Mouse (Mus musculus): ENCODE results near the gene Zfp111.
A peak's percentile ranks its signal among the peaks of the same experiment; 100 is the strongest.

Gene Zfp111

DNA sequence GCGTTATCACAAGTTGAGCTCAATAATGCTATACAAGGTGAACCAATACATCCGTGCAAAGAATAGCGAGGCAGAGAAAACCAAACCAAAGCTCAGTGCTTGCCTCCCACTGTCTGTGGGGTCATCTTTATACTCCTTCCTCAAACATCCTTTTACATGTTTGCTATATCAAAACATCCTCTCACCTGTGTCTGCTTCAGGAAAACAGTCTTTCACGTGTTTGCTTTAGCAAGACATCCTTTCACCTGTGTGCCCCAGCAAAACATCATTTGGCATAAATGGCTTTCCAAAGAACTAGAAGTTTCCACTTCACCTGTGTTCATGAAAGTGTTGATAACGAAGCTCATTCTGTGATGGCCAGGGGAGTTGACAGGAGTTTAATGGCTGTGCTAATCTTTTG, at the start of gene Zfp111:
Gene Zfp111, minus strand, starts transcription at position 101 of the 400 bp plus-strand sequence.
- no peak for DNase-seq (ENCODE audit: low read depth, low spot score)

DNA sequence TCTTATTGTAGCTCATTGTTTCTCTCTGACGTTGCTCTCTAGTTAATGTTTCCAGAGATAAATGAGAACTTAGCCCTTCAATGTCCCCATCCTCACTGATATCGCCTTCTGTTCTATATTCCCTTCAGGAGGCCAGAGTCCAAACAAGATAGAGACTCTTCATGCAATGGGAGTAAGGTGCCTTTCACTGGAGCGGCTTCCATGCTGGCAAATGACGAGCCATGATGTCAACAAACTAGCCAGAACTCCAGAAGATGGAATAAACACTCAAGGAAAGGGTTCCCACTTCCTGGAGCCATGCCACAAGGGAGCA, 48.7 kb upstream of the Zfp111 start:
- DNase-seq (ENCODE audit: low read depth, low spot score) = no peak

DNA sequence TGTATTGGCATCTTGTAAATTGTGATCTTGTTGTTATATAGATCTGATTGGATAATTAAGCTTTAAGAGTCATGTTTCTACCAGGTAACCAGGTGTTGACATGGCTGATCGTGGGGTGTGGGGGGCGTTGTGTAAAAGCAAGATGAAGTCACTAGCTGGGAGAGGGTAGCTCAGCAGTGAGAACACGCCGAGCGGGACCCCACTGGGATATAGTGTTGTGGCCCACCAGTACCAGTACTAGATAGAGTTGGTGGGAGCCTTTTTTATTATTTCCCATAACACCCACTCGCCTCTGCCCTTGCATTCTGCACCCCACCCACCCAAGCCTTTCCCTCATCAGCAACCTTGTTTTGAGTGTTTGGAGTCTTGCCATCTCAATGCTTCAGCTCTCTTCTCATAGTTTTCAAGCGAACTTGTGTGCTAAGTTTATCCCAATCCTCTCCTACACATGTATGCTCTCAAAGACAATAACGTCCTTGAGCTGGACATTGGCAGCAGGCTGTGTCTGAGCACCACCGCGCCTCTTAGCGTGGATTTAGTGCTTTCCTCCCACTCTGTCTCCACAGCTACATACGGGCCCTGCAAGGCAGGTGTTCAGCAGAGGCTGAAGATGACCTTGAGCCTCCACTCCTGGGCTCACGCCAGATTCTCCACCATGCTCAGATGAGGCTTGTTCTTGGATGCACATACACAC, 48.2 kb upstream of the Zfp111 start:
- no peak for DNase-seq (ENCODE audit: low read depth, low spot score)

DNA sequence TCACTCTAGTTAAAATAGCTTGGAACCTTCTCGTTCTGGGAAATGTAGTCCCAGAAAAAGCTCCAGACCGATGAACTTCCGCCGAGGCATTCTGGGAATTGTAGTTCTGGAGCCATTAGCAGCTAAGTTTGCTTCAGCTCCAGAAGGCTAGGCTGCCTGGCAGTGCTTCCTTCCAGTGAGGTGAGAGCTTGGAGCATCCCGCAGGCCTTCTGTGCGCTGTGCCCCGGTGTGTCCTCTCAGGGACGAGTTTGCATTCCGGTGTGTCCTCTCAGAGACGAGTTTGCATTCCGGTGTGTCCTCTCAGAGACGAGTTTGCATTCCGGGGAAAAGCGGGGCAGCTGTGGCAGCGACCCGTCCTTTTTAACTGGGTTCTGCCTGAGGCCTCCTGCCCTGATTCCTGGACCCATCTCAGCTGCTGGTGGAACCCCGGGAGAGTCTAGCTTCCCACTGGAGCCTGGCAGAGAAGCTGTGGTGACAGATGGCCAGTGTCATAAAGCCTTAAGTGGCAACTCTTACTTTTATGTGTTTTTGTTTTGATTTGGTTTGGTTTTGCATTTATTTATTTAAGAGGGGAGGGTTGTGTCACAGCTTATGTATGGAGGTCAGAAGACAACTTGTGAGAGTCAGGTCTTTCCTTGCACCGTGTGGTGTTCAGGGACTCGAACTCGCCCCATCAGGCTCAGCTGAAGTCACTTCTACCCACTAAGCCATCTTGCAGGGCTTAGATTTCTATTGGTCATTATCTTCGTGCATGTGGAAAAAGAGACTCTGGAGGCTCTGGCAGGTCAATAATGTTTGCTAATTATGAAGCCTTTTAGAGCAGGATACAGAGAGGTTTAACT, 43.6 kb upstream of the Zfp111 start, which contains the start of gene Zfp108:
Gene Zfp108, plus strand, starts transcription at position 162 of the 842 bp plus-strand sequence.
- DNase-seq (ENCODE audit: low read depth, low spot score) = peak; percentile 73

DNA sequence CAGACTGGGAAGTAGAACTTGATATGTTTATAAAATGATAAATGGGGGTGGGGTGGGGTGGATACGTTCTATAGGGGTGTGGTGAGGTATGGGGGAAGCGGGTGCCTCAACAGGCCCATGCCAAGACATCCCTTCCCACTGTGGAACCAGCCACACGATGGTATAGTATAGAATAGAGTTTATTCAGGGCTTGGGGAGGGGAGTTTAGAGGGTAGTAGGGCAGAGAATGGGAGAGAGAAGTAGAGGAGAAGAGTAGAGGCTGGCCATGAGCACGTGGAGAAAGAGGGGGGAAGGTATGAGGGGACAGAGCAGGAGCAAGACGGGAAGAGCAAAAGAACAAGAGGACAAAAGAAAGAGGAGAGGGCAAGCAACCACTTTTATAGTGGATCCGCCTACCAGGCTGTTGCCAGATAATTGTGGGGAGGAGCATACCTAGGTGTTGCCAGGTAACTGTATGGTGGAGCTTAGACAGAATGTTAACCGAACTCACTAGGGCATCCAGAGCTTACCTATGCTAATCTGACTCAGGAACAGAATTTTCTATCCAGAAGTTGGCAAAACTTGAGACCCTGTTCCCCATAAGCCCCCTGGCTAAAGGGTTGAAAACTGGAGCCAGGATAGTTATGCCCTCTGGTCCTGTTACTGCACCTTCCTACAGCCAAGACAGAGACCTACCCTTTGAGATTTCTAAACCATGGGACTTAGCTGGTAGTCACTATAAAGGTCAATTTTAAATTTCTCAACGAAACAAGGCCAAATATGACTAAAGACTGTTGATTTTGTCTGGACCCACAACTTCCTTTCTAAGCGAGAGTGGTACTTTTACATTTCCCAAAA, 42.8 kb upstream of the Zfp111 start:
- no peak for DNase-seq (ENCODE audit: low read depth, low spot score)

DNA sequence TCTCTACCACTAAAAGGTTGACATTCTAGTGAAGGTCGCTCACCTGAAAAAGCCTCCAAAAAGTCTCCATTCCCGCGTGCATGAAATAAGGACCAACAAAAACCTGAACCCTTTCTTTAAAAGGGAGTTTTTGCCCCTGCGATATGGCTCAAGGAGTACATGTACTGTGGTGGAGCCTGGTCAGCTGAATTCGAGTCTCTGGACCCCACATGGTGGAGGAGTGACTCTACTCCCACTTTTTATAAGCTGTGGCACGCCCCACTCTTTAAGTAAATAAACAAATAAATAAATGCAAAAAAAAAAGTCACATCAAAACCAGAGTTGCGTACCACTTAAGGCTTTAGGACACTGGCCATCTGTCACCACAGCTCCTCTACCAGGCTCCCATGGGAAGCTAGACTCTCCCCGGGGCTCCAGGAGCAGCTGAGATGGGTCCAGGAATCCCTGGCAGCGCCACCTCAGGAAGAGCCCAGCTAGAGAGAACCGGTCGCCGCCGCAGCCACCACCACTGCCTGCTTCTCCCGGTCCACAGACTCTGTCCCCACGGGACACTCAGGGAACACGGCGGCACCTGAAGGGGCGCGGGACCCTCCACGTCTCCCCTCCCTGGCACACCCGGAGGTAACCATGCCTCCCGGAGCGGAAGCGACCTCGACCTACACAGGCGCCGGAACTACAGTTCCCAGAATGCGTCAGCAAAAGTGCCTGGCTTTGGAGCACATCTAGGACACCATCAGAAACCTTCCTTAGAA, 26.0 kb upstream of the Zfp111 start, which contains the start of gene Zfp109:
Gene Zfp109, minus strand, starts transcription at position 521 of the 752 bp plus-strand sequence.
- DNase-seq (ENCODE audit: low read depth, low spot score) = peak; percentile 51

DNA sequence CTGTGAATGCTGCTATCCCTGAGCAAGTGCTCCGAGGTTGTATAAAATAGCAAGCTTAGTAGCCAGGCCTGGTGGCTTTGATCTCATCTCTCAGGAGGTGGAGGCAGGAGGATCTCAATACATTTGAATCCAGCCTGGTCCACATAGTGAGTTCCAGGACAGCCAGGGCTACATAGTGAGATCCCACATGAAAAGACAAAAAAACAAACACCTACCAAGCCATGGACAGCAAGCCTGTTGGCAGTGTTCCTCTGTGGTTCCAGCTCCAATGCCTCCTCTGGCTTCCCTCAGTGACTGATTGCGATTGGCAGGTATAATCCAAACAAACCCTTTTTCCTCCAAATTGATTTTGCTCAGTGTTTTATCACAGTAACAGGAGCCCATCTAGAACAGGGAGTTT, 947 bp downstream of the Zfp111 start:
- DNase-seq (ENCODE audit: low read depth, low spot score) = no peak

DNA sequence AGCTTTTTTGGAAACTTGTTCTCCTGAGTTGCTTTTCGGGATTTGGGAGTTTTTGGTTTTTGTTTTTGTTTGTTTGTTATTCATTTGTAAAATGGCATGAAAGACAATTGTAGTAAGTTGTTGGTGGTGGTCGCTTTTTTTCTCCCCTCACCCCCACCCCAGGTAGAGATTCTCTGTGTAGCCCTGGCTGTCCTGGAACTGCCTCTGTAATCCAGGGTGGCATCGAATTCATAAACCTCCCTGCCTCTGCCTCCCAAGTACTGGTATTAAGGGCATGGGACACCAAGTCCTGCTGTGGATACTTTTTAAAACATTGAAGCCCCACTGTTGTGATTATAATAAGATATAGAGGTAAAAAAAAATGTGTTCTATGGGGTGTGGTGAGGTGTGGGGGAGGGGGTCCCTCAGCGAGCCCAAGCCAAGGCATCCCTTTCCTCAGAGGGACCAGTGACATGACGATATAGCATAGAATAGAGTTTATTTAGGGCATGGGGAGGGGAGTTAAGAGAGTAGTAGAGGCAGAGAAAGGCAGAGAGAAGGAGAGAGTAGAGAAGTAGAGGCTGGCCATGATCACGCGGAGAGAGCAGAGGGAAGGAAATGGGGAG, 2.9 kb downstream of the Zfp111 start:
- DNase-seq (ENCODE audit: low read depth, low spot score) = no peak

DNA sequence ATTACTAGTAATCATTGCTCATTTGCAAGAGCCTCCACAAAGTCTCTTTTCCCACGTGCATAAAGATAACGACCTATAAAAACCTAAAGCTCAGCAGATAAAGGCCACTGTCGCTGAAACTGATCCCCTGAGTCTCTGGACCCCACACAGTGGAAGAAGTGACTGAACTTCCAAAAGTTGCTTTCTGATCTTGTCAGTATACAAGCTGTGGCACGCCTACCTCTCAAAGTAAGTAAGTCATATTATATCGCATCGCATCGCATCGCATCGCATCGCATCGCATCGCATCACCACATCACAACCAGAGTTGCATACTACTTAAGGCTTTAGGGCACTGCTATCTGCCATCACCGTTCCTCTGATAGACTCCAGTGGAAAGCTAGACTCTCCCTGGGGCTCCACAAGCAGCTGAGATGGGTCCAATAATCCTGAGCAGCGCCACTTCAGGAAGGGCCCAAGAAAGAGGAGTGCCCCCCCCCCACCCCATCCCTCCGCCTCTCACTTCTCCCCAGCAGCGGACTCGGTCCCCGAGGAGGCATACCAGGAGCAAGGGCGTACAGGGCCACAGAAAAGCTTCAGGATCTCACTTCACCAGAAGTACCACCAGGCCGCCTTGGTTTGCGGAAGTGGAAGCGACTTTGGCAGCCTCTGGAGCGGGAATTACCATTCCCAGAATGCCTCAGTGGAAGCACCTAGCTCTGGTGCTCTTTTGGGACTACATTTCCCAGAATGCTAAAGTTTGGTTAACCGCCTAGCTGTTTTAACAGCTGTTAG, 3.6 kb downstream of the Zfp111 start:
- DNase-seq (ENCODE audit: low read depth, low spot score) = peak; percentile 68

DNA sequence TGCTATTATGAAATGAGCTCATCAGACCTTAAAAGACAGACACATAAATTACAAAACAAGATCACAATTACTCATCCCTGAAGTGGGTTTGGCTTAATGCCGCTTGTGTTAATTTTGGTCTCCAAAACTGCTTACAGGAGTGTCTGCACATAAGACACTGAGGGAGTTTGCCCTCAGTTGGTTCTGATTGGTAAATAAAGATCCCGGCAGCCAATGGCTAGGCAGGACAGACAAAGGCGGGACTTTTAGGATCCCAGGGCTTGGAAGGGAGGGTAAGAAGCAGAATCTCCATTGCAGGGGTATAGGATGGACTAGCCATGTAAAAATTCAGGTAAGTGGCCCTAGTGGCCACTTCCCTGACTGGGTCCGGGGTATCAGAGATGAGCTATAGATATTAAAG, 14.3 kb downstream of the Zfp111 start:
- no peak for DNase-seq (ENCODE audit: low read depth, low spot score)

DNA sequence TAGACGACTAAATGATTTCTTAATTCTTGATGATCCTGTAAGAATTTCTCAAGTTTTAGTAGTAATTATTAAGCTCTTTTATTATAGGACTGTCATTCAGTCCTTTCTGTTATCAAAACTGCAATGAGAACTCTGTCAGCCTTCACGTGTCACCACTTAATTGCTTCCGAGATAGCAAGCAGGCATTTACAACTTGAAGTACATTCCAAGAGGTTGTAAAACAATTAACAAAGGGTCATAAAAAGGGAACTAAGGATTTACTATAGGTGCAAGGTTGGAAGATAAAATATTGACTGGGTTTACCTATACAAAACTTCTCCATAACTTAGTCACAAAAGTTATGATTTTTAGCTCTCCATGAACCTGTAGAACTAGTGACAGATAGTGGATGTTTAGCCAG, 18.1 kb downstream of the Zfp111 start:
- no peak for DNase-seq (ENCODE audit: low read depth, low spot score)

DNA sequence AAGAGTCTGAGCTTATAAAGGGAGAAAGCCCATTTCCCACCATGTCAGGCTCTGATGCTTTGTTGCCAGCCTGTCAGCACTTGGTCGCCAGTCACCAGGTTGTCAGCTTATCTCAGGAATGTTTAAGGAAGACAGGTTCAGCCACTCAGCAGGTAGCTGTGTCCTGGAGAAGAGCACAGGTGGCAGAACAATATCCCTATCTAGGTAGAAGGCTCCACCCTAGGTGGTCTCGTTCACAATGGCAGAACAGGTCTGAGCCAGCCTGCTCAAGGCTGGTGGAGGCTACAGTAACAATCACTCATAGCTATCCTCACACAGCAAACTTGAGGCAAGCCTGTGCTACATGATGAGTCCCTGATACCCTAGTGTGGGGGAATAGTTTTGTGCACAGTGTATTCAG, 19.9 kb downstream of the Zfp111 start:
- DNase-seq (ENCODE audit: low read depth, low spot score) = no peak

DNA sequence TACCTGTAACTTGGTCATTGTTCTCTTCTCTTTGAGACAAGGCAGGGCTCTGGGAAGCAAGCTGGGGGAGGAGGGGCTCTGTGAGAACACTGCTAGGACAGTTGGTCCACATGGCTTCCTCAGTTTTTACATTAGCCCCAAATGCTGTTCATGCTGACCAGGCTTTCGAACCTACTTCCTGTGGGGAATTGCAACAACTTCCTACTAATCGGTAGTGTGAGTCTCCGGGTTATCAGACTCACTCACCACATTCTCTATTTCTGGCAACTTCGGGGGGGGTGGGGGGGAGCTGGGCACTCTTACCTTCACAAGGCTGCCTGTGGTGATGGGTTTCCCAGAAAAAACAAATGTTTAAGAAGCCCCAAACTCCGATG, 21.7 kb downstream of the Zfp111 start:
- no peak for DNase-seq (ENCODE audit: low read depth, low spot score)

DNA sequence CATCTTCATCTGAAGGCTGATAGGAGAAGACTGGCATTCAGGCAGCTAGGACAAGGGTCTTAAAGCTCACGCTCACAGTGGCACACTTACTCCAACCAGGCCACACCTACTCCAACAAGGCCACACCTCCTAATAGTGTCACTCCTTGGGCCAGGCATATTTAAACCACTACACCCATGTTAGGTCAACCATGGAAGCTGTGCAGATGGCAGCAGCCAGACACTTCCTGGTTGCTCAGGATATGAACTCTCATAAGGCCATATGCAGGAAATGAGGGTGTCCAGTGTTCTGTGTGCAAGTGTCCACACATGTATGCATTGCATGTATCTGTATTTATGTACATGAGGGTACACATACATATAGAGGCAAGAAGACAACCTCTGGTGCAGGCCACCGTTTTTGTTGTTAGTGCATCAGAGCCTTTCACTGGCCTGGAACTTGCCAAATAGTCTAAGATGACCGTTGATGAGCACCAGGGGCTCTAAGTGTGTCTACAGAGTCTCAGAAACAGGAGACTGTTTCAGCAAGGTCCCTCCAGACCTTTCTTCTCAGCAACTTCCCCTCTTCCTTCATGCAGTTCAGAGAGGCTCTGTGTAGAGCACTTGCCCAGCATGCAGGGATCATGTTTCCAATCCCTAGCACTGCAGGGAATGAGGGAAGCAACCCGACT, 22.2 kb downstream of the Zfp111 start:
- no peak for DNase-seq (ENCODE audit: low read depth, low spot score)

DNA sequence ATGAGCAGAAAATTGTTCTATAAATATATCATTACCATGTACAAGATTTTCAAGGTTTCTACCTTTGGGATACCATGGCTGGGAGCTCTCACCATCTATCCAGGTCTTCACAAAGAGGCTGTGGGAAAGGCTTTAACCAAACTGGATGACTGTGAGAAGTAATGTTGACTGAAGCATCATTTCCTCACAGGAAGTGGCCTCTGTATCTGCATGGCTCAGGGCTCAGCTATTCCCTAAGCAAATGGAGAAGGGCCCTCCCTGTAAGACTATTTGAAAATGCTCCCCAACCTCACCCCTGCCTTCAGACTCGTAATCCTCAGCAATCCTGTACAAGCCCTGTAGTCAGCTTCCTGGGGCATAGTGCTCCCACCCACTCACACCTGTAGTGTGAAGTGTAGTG, 23.6 kb downstream of the Zfp111 start:
- DNase-seq (ENCODE audit: low read depth, low spot score) = no peak

DNA sequence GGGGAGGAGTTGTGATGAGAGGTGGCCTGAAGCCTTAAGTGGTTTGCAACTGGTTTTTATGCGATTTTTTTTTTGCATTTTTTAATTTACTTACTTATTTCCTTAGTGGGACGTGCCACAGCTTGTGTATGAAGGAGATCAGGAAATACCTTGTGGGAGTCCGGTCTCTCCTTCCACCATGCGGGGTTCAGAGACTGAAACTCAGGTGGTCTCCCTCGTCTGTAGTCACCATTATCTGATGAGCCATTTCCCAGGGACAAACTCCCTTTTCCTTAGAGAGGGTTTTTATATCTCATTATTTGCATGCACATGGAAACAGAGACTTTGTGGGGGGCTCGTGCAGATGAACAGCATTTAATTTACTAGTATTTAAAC, 35.9 kb downstream of the Zfp111 start:
- DNase-seq (ENCODE audit: low read depth, low spot score) = no peak

DNA sequence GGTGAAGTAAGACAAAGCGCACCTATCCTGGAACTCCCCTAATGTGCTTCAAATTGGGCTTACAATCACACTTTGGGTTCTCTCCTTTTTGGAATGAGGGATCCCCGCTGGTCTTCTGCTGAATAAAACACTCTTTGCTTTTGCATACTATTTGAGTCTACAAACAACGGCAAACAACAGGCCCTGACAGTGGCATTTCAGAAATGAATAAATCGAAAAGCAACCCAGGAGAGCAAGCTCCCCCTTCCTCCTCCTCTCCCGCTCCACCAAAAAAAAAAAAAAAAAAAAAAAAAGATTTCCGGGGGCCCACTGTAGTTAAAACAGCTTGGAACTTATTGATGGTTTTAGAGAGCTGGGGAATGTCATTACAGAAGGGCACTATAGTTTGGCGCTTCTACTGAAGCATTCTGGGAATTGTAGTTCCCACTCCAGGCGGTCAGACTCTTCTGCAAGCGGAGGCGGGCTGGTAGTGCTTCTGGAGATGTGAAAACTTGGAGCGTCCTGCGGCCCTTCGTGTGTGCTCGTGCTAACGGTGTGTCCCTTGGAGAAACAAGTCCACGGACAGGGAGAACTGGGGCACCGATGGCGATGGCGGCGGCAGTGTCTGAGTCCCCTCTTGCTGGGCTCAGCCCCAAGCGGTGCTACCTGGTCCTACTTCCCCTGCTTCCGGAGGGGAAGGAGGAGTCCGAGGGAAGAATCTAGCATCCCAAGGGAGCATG, 36.5 kb downstream of the Zfp111 start, which contains the start of gene Zfp114:
Gene Zfp114, plus strand, starts transcription at position 443 of the 719 bp plus-strand sequence.
- DNase-seq (ENCODE audit: low read depth, low spot score) = peak; percentile 71

DNA sequence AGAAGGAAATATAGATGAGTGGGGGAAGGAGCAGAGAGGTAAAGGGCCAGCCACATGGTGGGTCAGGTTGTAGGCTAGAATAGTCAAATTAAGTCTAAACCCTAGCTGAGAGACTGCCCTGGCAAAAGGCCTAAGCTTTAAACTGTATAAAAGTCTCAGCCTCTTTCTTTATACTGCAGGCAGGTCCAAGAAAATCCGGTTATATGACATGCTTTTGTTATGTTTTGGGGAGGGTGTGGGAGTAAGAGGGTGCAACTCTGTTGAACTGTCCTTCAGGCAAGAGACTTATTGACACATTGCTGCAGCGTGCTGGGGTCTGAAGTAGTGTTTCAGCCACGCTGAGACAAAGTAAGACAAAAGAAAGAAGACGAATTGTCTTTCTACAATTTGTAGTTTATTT, 39.1 kb downstream of the Zfp111 start:
- no peak for DNase-seq (ENCODE audit: low read depth, low spot score)

DNA sequence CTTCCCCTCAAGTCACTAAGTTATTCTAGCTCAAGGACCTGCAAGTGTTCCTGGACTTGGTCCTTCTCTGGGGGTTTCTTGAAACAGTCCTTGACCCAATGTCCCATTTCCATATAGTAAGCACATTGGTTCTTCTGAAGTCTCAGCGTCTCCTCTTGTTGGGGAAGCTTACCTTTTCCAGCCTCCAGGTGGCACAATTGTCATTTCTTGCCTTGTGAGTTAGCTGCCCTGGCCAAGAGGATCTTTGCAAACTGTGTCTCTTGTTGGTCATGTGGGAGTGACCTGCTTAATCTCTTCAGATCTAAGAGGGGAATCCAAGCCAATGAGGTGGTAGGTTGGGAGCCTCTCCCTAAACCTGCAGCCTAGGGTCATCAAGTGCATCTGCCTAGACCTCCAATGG, 58.0 kb downstream of the Zfp111 start:
- no peak for DNase-seq (ENCODE audit: low read depth, low spot score)
